Mouse (Mus musculus): ENCODE measurements around the gene BC024978. TPM values are rescaled to one million over a fixed set of nuclear protein-coding genes. Genes with fewer than 3 reads are reported as not detected.

BC024978 gene
- polyA plus RNA-seq, 1 experiment, result 18.8 TPM

GRCm38 (mm10) chr7:27161744-27162143 is 33.8 kb upstream of the BC024978 start:
- no peak overlapping the region for H3K4me3 ChIP-seq (replicated peaks; ENCODE audit: insufficient read depth, low read depth, low read length)
- no peak for DNase-seq
- H3K4me1 ChIP-seq (ENCODE audit: control insufficient read depth, insufficient read depth, low read length), result peaks cover 46% of the 10 kb centered on the region
- WGBS, result 59% methylated on average over 4 of the region's 4 CpGs
- H3K27ac ChIP-seq (ENCODE audit: insufficient read depth, low read length), result no peak overlapping the region
- no peaks in the 10 kb centered on the region for H3K27me3 ChIP-seq (ENCODE audit: control insufficient read depth, insufficient read depth, low read length)
- TF ChIP-seq CTCF (IDR thresholded peaks at IDR 0.05; ENCODE audit: borderline replicate concordance, insufficient read depth, low read depth, low read length) (no peak), POLR2A (IDR thresholded peaks at IDR 0.05; ENCODE audit: borderline replicate concordance, insufficient read depth, low read length) (no peak)

DNA sequence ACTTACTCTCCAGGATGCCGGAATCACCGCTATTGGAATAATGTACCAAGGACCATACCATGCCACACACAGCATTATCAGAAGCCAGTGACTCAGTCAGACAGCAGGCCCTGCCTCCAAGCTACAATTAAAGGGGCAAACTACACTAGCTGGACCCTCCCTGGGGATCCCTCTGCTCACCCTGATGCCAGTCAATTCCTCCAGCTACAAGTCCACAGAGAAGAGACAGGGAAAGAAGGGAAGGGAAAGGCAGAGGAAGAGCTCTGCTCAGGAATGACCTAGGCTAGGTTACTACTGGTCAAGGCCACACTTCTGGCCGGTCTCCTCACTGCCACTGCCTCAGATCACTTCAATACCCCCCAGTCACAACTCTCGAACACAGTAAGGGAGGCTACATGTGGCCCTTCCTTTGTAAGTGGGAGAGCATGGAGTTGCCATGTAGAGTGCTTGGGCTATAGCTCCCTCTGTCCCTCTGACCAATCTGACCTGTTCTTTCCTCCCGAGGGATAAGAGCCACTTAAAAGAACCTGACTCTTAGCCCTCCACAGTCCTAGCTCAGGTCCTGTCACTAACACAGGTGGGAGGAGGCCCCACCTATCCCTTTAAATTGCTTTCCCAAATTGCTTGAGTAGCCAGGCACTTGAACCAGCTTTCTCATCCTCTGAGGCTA is 32.7 kb upstream of the BC024978 start:
- DNase-seq, result no peak
- Histone ChIP-seq H3K27me3 (ENCODE audit: control insufficient read depth, insufficient read depth, low read length) (no peaks in the 10 kb centered on the region), H3K27ac (ENCODE audit: insufficient read depth, low read length) (no peak overlapping the region), H3K4me3 (replicated peaks; ENCODE audit: insufficient read depth, low read depth, low read length) (peak overlapping the region; percentile 48), H3K4me1 (ENCODE audit: control insufficient read depth, insufficient read depth, low read length) (peaks cover 52% of the 10 kb centered on the region)
- TF ChIP-seq CTCF (IDR thresholded peaks at IDR 0.05; ENCODE audit: borderline replicate concordance, insufficient read depth, low read depth, low read length) (no peak), POLR2A (IDR thresholded peaks at IDR 0.05; ENCODE audit: borderline replicate concordance, insufficient read depth, low read length) (no peak)
- WGBS, result 61% methylated on average over 5 of the region's 5 CpGs

GRCm38 (mm10) chr7:27163450-27163805 is 32.2 kb upstream of the BC024978 start:
- H3K4me1 ChIP-seq (ENCODE audit: control insufficient read depth, insufficient read depth, low read length), result peaks cover 52% of the 10 kb centered on the region
- 37% methylated on average over 5 of the region's 5 CpGs for WGBS

GRCm38 (mm10) chr7:27164112-27164947 is 31.3 kb upstream of the BC024978 start:
- H3K4me3 ChIP-seq (replicated peaks; ENCODE audit: insufficient read depth, low read depth, low read length), result peak overlapping the region; percentile 95
- H3K27me3 ChIP-seq (ENCODE audit: control insufficient read depth, insufficient read depth, low read length), result no peaks in the 10 kb centered on the region
- peak; percentile 62 to 70 for DNase-seq
- no peak for TF ChIP-seq POLR2A (IDR thresholded peaks at IDR 0.05; ENCODE audit: borderline replicate concordance, insufficient read depth, low read length)
- no peak for TF ChIP-seq CTCF (IDR thresholded peaks at IDR 0.05; ENCODE audit: borderline replicate concordance, insufficient read depth, low read depth, low read length)
- WGBS, result 40% methylated on average over 33 of the region's 33 CpGs
- H3K27ac ChIP-seq (ENCODE audit: insufficient read depth, low read length), result no peak overlapping the region
- H3K4me1 ChIP-seq (ENCODE audit: control insufficient read depth, insufficient read depth, low read length), result peaks cover 52% of the 10 kb centered on the region

More at GRCm38 (mm10) chr7:27163450-27163805, 32.2 kb upstream of the BC024978 start:
- DNase-seq, result no peak
- TF ChIP-seq CTCF (IDR thresholded peaks at IDR 0.05; ENCODE audit: borderline replicate concordance, insufficient read depth, low read depth, low read length), result no peak
- TF ChIP-seq POLR2A (IDR thresholded peaks at IDR 0.05; ENCODE audit: borderline replicate concordance, insufficient read depth, low read length), result no peak
- Histone ChIP-seq H3K27me3 (ENCODE audit: control insufficient read depth, insufficient read depth, low read length) (no peaks in the 10 kb centered on the region), H3K27ac (ENCODE audit: insufficient read depth, low read length) (no peak overlapping the region), H3K4me3 (replicated peaks; ENCODE audit: insufficient read depth, low read depth, low read length) (peak overlapping the region; percentile 48)

GRCm38 (mm10) chr7:27165007-27165655 is 30.4 kb upstream of the BC024978 start:
- H3K4me3 ChIP-seq (replicated peaks; ENCODE audit: insufficient read depth, low read depth, low read length), result peak overlapping the region; percentile 95
- WGBS, result 12% methylated on average over 23 of the region's 23 CpGs
- peak overlapping the region; percentile 97 for H3K27ac ChIP-seq (ENCODE audit: insufficient read depth, low read length)
- H3K4me1 ChIP-seq (ENCODE audit: control insufficient read depth, insufficient read depth, low read length), result peaks cover 50% of the 10 kb centered on the region
- TF ChIP-seq POLR2A (IDR thresholded peaks at IDR 0.05; ENCODE audit: borderline replicate concordance, insufficient read depth, low read length) (no peak), CTCF (IDR thresholded peaks at IDR 0.05; ENCODE audit: borderline replicate concordance, insufficient read depth, low read depth, low read length) (no peak)
- DNase-seq, result peak; percentile 73 to 76
- H3K27me3 ChIP-seq (ENCODE audit: control insufficient read depth, insufficient read depth, low read length), result no peaks in the 10 kb centered on the region

DNA sequence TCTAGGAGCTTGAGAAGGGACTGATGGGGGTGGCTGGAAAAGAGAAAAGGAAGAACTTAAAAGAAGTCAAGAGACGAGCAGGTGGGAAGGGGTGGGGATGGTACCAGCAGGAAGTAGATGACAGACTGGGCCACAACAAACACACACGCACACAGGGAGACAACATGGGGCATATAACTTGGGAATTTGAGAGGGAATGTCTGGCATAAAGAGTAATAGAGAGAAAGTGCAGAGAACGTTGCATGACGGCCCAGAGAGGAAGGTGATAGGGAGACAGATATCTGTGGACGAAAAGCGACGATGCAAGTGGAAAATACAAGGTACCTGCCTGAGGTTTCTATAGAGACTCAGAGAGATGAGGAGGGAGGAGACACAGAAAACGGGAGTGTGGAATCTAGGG is 29.9 kb upstream of the BC024978 start:
- WGBS, result under 1% methylated on average over 8 of the region's 8 CpGs
- H3K4me3 ChIP-seq (replicated peaks; ENCODE audit: insufficient read depth, low read depth, low read length), result peak overlapping the region; percentile 95
- DNase-seq, result no peak
- peaks cover 45% of the 10 kb centered on the region for H3K4me1 ChIP-seq (ENCODE audit: control insufficient read depth, insufficient read depth, low read length)
- TF ChIP-seq CTCF (IDR thresholded peaks at IDR 0.05; ENCODE audit: borderline replicate concordance, insufficient read depth, low read depth, low read length) (no peak), POLR2A (IDR thresholded peaks at IDR 0.05; ENCODE audit: borderline replicate concordance, insufficient read depth, low read length) (no peak)
- H3K27me3 ChIP-seq (ENCODE audit: control insufficient read depth, insufficient read depth, low read length), result no peaks in the 10 kb centered on the region
- H3K27ac ChIP-seq (ENCODE audit: insufficient read depth, low read length), result peak overlapping the region; percentile 97

GRCm38 (mm10) chr7:27166229-27166613 is 29.4 kb upstream of the BC024978 start:
- TF ChIP-seq CTCF (IDR thresholded peaks at IDR 0.05; ENCODE audit: borderline replicate concordance, insufficient read depth, low read depth, low read length), result no peak
- TF ChIP-seq POLR2A (IDR thresholded peaks at IDR 0.05; ENCODE audit: borderline replicate concordance, insufficient read depth, low read length), result no peak
- H3K27me3 ChIP-seq (ENCODE audit: control insufficient read depth, insufficient read depth, low read length), result no peaks in the 10 kb centered on the region
- peaks cover 40% of the 10 kb centered on the region for H3K4me1 ChIP-seq (ENCODE audit: control insufficient read depth, insufficient read depth, low read length)
- peak overlapping the region; percentile 97 for H3K27ac ChIP-seq (ENCODE audit: insufficient read depth, low read length)
- H3K4me3 ChIP-seq (replicated peaks; ENCODE audit: insufficient read depth, low read depth, low read length), result peak overlapping the region; percentile 95
- 2% methylated on average over 41 of the region's 43 CpGs for WGBS
- peak in 1 of 2 experiments; percentile 80 for DNase-seq

Measured in cerebellum, adult 2 months (tissue).